ENCODE assay signal across 20 mouse cellular contexts in the genomic region with DNA sequence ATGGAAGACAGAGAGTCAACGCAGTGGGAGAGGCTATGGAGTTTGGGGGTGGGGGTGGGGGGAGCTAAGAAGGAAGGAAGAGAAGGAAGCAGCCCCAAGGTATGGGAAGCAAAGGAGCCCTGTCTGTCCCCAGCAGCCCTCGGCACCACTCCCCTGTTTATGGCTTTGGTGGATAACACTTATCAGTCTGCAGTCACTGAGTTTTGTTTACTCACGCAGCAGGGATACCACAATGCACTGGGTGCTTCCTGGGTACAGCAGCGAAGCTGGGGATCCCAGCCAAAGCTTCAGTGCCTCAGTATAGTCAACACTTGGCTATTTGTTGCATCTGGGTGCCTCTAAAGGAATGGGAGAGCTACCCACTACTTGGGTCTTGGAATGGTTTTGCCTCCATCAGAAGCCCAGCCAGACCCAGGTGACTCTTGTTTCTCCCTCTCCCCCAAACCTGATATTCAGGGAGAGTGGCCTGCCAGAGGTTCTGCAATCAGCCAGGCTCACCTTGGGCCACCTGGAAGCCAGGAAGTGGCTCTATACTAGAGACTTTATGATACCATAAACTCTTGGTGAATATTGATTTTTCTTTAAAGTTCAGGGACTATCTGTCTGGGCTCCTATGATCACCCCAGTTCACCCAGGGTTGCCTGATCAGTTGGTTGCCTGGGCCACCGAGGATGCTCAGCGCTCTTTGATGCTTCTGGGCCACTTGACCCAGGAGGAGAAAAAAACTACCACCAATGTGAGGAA.
DNase-seq lines count a peak whose midpoint lies in the region; ATAC-seq and TF ChIP-seq lines count a peak whose summit lies in the region.
"Had no signal": no experiment of that assay in that cellular context is flagged by ENCODE, and none has a peak within 500 bp of the region (broad histone marks: within the 10 kb centered on the region; RNA-seq: fewer than 3 reads in every experiment).

No protein-coding gene starts in this region.

- 37% methylated on average over 6 of the region's 6 CpGs for WGBS in heart, embryonic 11.5 days (ENCODE audit: insufficient replicate concordance)
- WGBS in intestine, embryonic 16.5 days, result 43% methylated on average over 6 of the region's 6 CpGs
- WGBS in liver, embryonic 13.5 days (ENCODE audit: insufficient replicate concordance), result 33% methylated on average over 6 of the region's 6 CpGs
- WGBS in forebrain, embryonic 14.5 days, result 84% methylated on average over 6 of the region's 6 CpGs

- H3K4me2 ChIP-seq in heart, embryonic 11.5 days, result no peak overlapping the region
- peak overlapping the region; percentile 39 for H3K4me2 ChIP-seq in intestine, embryonic 16.5 days (ENCODE audit: low read depth, low read length)
- H3K4me2 ChIP-seq in liver, embryonic 13.5 days, result no peak overlapping the region
- no peak overlapping the region for H3K4me2 ChIP-seq in forebrain, embryonic 14.5 days (ENCODE audit: low read length)
- H3K4me2 ChIP-seq: embryonic facial prominence, embryonic 13.5 days; forebrain, embryonic 15.5 days; hindbrain, embryonic 13.5 days had no signal

- H3K27ac ChIP-seq in heart, embryonic 11.5 days (ENCODE audit: low read depth, low read length), result no peak overlapping the region; the same call in 1 of the 2 replicates
- H3K27ac ChIP-seq in embryonic fibroblast, embryonic 13.5 days (ENCODE audit: insufficient read depth, low read length), result peak overlapping the region; percentile 30; the same call in 1 of the 2 replicates
- peak overlapping the region; percentile 56 for H3K27ac ChIP-seq in intestine, embryonic 16.5 days (ENCODE audit: low read length)
- no peak overlapping the region for H3K27ac ChIP-seq in liver, embryonic 13.5 days
- no peak overlapping the region for H3K27ac ChIP-seq in forebrain, embryonic 14.5 days (ENCODE audit: low read depth, low read length)
- H3K27ac ChIP-seq in left cerebral cortex, adult 2 months, result no peak overlapping the region
- H3K27ac ChIP-seq: embryonic facial prominence, embryonic 13.5 days; forebrain, embryonic 15.5 days; heart, adult 2 months; hindbrain, embryonic 13.5 days; hindbrain, postnatal 0 days had no signal

- H3K4me1 ChIP-seq in heart, embryonic 11.5 days (ENCODE audit: control insufficient read depth, insufficient read depth, low read length), result no peaks in the 10 kb centered on the region
- peaks cover 14% of the 10 kb centered on the region for H3K4me1 ChIP-seq in embryonic fibroblast, embryonic 13.5 days (ENCODE audit: control insufficient read depth, insufficient read depth, low read length)
- H3K4me1 ChIP-seq in intestine, embryonic 16.5 days (ENCODE audit: control insufficient read depth, insufficient read depth, low read length), result peaks cover 34% of the 10 kb centered on the region
- peaks cover 15% of the 10 kb centered on the region for H3K4me1 ChIP-seq in liver, embryonic 13.5 days (replicated peaks)
- no peaks in the 10 kb centered on the region for H3K4me1 ChIP-seq in forebrain, embryonic 14.5 days (ENCODE audit: control insufficient read depth, insufficient read depth, low read length)
- H3K4me1 ChIP-seq: forebrain, embryonic 15.5 days had no signal

- H3K27me3 ChIP-seq in heart, embryonic 11.5 days (ENCODE audit: control insufficient read depth, insufficient read depth, low read length), result peaks cover 12% of the 10 kb centered on the region; the same call in 1 of the 2 replicates
- no peaks in the 10 kb centered on the region for H3K27me3 ChIP-seq in intestine, embryonic 16.5 days (replicated peaks; ENCODE audit: control insufficient read depth, insufficient read depth, low read length)
- H3K27me3 ChIP-seq in liver, embryonic 13.5 days, result no peaks in the 10 kb centered on the region
- H3K27me3 ChIP-seq in forebrain, embryonic 14.5 days (replicated peaks; ENCODE audit: control insufficient read depth, insufficient read depth, low read length), result no peaks in the 10 kb centered on the region
- H3K27me3 ChIP-seq: embryonic facial prominence, embryonic 13.5 days; forebrain, embryonic 15.5 days had no signal

- H3K4me3 ChIP-seq in heart, embryonic 11.5 days (ENCODE audit: low read depth, low read length), result no peak overlapping the region
- no peak overlapping the region for H3K4me3 ChIP-seq in embryonic fibroblast, embryonic 13.5 days (ENCODE audit: insufficient read depth, low read length)
- no peak overlapping the region for H3K4me3 ChIP-seq in intestine, embryonic 16.5 days (ENCODE audit: low read length)
- H3K4me3 ChIP-seq in liver, embryonic 13.5 days (replicated peaks), result no peak overlapping the region
- no peak overlapping the region for H3K4me3 ChIP-seq in forebrain, embryonic 14.5 days (ENCODE audit: low read depth, low read length)
- no peak overlapping the region for H3K4me3 ChIP-seq in left cerebral cortex, adult 2 months
- H3K4me3 ChIP-seq: embryonic facial prominence, embryonic 13.5 days; forebrain, embryonic 15.5 days; heart, adult 2 months; hindbrain, embryonic 13.5 days had no signal

- H3K9me3 ChIP-seq in heart, embryonic 11.5 days (replicated peaks; ENCODE audit: control insufficient read depth, low read length), result no peaks in the 10 kb centered on the region
- H3K9me3 ChIP-seq in intestine, embryonic 16.5 days (ENCODE audit: control insufficient read depth, low read length), result no peaks in the 10 kb centered on the region
- H3K9me3 ChIP-seq in liver, embryonic 13.5 days (replicated peaks), result no peaks in the 10 kb centered on the region
- H3K9me3 ChIP-seq in forebrain, embryonic 14.5 days (replicated peaks; ENCODE audit: control insufficient read depth, low read length), result no peaks in the 10 kb centered on the region
- H3K9me3 ChIP-seq: embryonic facial prominence, embryonic 13.5 days; forebrain, embryonic 15.5 days; hindbrain, embryonic 13.5 days had no signal

- peak; percentile 87 for ATAC-seq in heart, embryonic 11.5 days (replicated peaks; ENCODE audit: insufficient number of reproducible peaks, low FRiP score, low TSS enrichment)
- peak; percentile 89 for ATAC-seq in intestine, embryonic 16.5 days
- ATAC-seq in liver, embryonic 13.5 days (ENCODE audit: low read depth), result 0 out of 2 replicates have a peak, but pooled peaks have one; percentile 22
- no peak for ATAC-seq in forebrain, embryonic 14.5 days
- ATAC-seq: activated CD4-positive, CD25-positive, alpha-beta regulatory T cell, adult 4 months; forebrain, embryonic 15.5 days; hindbrain, postnatal 0 days had no signal

- no peak overlapping the region for H3K9ac ChIP-seq in heart, embryonic 11.5 days (ENCODE audit: low read depth, low read length)
- H3K9ac ChIP-seq in intestine, embryonic 16.5 days (ENCODE audit: low read depth, low read length), result no peak overlapping the region
- no peak overlapping the region for H3K9ac ChIP-seq in liver, embryonic 13.5 days
- no peak overlapping the region for H3K9ac ChIP-seq in forebrain, embryonic 14.5 days (ENCODE audit: low read length)
- H3K9ac ChIP-seq: embryonic facial prominence, embryonic 13.5 days; forebrain, embryonic 15.5 days; hindbrain, embryonic 13.5 days had no signal

- intact Hi-C loops in left cerebral cortex, adult 2 months (cut with DNase I), result no loop called here

- DNase-seq in heart, postnatal 4 days, result no peak
- DNase-seq in liver, embryonic 13.5 days, result no peak
- DNase-seq in lung, adult 18-20 months, result no peak
- DNase-seq in forebrain, embryonic 14.5 days (ENCODE audit: low spot score), result no peak
- no peak for DNase-seq in left cerebral cortex, adult 2 months (ENCODE audit: extremely low spot score in 1 of 2, low spot score in 2 of 2)
- DNase-seq: adrenal gland, postnatal 14 days; cerebellum, adult 18-20 months; cerebellum, adult 9-11 months; cerebellum, postnatal 36 days; gastrocnemius, postnatal 36 days; heart, adult 2 months; heart, postnatal 10 days had no signal

- no peak for TF ChIP-seq CTCF in embryonic fibroblast, embryonic 13.5 days (IDR thresholded peaks at IDR 0.05; ENCODE audit: borderline replicate concordance, insufficient read depth, low read length)
- no peak for TF ChIP-seq CTCF in left cerebral cortex, adult 2 months (IDR thresholded peaks at IDR 0.05)

- no peak for TF ChIP-seq POLR2A in embryonic fibroblast, embryonic 13.5 days (IDR thresholded peaks at IDR 0.05; ENCODE audit: low read depth, low read length)

- no peaks in the 10 kb centered on the region for H3K36me3 ChIP-seq in heart, embryonic 11.5 days (ENCODE audit: control insufficient read depth, insufficient read depth, low read length)
- H3K36me3 ChIP-seq in intestine, embryonic 16.5 days (ENCODE audit: control insufficient read depth, insufficient read depth, low read length), result no peaks in the 10 kb centered on the region
- H3K36me3 ChIP-seq in liver, embryonic 13.5 days, result no peaks in the 10 kb centered on the region
- H3K36me3 ChIP-seq in forebrain, embryonic 14.5 days (ENCODE audit: control insufficient read depth, insufficient read depth, low read length), result no peaks in the 10 kb centered on the region
- H3K36me3 ChIP-seq: embryonic facial prominence, embryonic 13.5 days; forebrain, embryonic 15.5 days; hindbrain, embryonic 13.5 days had no signal

Comparison
In these comparisons a context has a peak if more than half of its experiments do, and no peak if none do; other contexts are left out.
1. H3K27ac ChIP-seq: peak in embryonic fibroblast, embryonic 13.5 days (single experiment) and intestine, embryonic 16.5 days (single experiment); none in heart, embryonic 11.5 days (single experiment), liver, embryonic 13.5 days (single experiment), forebrain, embryonic 14.5 days (single experiment) and left cerebral cortex, adult 2 months (single experiment).